Mouse (Mus musculus): ENCODE results near the gene Dnaja4. TPM values are rescaled to one million over a fixed set of nuclear protein-coding genes. Genes with fewer than 3 reads are reported as not detected.
A peak's percentile ranks its signal among the peaks of the same experiment; 100 is the strongest.

Dnaja4 gene
- polyA plus RNA-seq, 1 experiment from 2014 or later, result 6.8 TPM

DNA sequence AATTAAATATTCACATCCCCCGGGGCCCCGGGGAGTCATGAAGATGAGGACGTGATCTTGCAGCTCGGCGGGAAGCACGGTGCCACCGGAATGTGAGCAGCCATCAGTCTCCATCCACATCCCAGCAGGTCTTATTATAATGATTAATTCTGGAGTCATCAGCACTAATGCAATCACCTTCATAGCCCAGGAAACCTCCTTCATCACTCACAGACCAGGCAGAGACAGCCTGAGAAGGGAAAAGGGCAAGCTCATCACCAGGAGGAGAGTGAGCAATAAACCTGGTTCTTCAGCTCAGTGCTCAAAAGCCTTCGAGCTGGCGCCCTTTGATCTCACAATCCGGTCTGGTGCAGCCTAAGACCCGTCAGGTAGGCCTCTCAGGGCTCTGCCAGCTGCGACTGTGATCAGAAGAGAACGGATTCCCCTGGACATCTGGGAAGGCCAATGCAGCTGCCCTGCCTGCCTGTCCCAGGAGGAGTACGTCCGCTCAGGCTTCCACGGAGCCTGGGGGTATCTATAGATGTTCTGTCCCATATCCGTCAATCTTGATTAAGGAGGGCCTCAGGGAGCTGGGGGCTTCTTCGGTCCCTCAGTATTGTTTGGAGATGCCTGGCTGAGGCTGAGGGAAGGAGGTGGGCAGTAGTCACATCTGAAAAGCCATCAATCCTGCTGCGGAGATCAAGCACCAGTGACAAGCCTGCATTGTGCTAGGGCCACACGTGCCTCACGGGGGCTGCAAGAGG, 53.7 kb downstream of the Dnaja4 start:
- WGBS (ENCODE audit: insufficient replicate concordance), result 46% methylated on average over 21 of the region's 21 CpGs
- Histone ChIP-seq H3K4me2 (ENCODE audit: low read depth, low read length) (no peak overlapping the region), H3K9me3 (ENCODE audit: low read length) (no peaks in the 10 kb centered on the region), H3K4me3 (ENCODE audit: low read depth, low read length) (no peak overlapping the region), H3K9ac (replicated peaks) (no peak overlapping the region), H3K27me3 (ENCODE audit: insufficient read depth, low read length) (no peaks in the 10 kb centered on the region), H3K4me1 (ENCODE audit: insufficient read depth) (no peaks in the 10 kb centered on the region), H3K27ac (ENCODE audit: low read depth) (no peak overlapping the region), H3K36me3 (replicated peaks; ENCODE audit: insufficient read depth, low read length) (no peaks in the 10 kb centered on the region)
- no peak for TF ChIP-seq EP300 (IDR thresholded peaks at IDR 0.05; ENCODE audit: low read depth)
- no peak for TF ChIP-seq CTCF (IDR thresholded peaks at IDR 0.05; ENCODE audit: low read depth)
- ATAC-seq (no peak), DNase-seq (no peak)

DNA sequence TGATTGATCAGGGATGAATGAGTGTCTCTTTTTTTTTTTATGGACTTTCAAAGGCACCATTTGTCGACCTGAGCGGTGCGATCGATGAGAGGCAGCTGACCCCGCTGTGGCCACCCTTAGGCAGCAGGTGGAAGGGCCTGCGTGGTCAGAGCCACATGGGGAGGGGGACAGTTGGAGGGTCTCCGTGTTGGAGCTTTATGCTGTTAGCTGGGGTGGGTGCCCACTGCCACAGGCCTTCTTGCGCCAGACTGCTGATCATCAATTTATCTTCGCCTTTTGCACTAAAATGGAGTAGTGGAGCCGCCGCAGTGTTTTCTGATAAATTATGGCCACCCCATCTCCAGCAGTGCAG, 54.2 kb downstream of the Dnaja4 start:
- no peaks in the 10 kb centered on the region for H3K36me3 ChIP-seq (replicated peaks; ENCODE audit: insufficient read depth, low read length)
- no peak overlapping the region for H3K4me3 ChIP-seq (ENCODE audit: low read depth, low read length)
- no peak overlapping the region for H3K9ac ChIP-seq (replicated peaks)
- ATAC-seq (no peak), DNase-seq (no peak)
- H3K27me3 ChIP-seq (ENCODE audit: insufficient read depth, low read length), result no peaks in the 10 kb centered on the region
- no peak for TF ChIP-seq CTCF (IDR thresholded peaks at IDR 0.05; ENCODE audit: low read depth)
- no peak for TF ChIP-seq EP300 (IDR thresholded peaks at IDR 0.05; ENCODE audit: low read depth)
- H3K9me3 ChIP-seq (ENCODE audit: low read length), result no peaks in the 10 kb centered on the region
- no peak overlapping the region for H3K4me2 ChIP-seq (ENCODE audit: low read depth, low read length)
- WGBS (ENCODE audit: insufficient replicate concordance), result 67% methylated on average over 11 of the region's 11 CpGs
- H3K27ac ChIP-seq (ENCODE audit: low read depth), result no peak overlapping the region
- no peaks in the 10 kb centered on the region for H3K4me1 ChIP-seq (ENCODE audit: insufficient read depth)

DNA sequence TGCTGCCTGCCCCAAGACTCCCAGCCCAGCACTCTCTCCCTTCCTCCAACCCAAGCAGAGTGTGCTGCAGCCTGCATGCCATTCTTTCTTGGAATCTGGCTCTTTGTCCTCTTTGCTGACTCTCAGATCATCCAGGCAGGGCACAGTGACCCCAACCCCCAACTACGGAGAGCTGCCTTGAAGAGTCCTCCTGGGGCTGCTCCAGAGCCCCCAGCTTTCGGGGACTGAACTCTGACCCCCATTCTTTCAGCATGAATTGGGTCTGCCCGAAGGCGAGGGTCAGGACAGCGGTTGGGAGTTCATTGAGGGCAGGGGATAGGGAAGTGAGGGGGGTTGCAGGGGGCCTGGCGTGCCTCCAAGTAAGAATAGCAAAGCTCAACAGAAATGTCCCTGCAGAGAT, 60.9 kb downstream of the Dnaja4 start:
- Histone ChIP-seq H3K9me3 (ENCODE audit: low read length) (no peaks in the 10 kb centered on the region), H3K4me3 (ENCODE audit: low read depth, low read length) (no peak overlapping the region), H3K36me3 (replicated peaks; ENCODE audit: insufficient read depth, low read length) (no peaks in the 10 kb centered on the region), H3K27me3 (ENCODE audit: insufficient read depth, low read length) (peaks cover 27% of the 10 kb centered on the region), H3K27ac (ENCODE audit: low read depth) (no peak overlapping the region), H3K4me1 (ENCODE audit: insufficient read depth) (no peaks in the 10 kb centered on the region; the same call in 1 of the 2 replicates), H3K4me2 (ENCODE audit: low read depth, low read length) (no peak overlapping the region), H3K9ac (replicated peaks) (no peak overlapping the region)
- ATAC-seq (no peak), DNase-seq (no peak)
- 51% methylated on average over 6 of the region's 6 CpGs for WGBS (ENCODE audit: insufficient replicate concordance)
- TF ChIP-seq CTCF (IDR thresholded peaks at IDR 0.05; ENCODE audit: low read depth) (no peak), EP300 (IDR thresholded peaks at IDR 0.05; ENCODE audit: low read depth) (no peak)

DNA sequence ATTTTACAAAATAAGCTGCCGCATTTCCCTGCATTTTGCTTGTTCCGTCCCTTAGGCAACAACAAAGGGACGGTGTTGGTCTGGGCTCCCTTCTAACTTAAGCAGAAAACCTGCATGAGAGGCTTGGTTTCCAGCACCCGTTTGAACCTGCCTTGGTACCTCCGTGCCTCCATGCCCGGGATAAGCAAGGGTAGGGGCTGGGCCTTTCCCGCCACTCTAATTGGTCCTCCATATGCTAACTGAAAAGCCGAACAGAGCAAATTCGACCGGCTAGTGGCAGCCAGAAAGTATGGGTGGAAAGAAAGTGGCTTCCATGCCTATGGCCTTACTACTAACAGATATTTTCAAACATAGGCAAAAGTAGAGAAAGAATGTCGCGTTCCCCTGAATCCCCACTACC, 65.4 kb downstream of the Dnaja4 start:
- DNase-seq, result no peak
- WGBS (ENCODE audit: insufficient replicate concordance), result 21% methylated on average over 12 of the region's 12 CpGs

DNA sequence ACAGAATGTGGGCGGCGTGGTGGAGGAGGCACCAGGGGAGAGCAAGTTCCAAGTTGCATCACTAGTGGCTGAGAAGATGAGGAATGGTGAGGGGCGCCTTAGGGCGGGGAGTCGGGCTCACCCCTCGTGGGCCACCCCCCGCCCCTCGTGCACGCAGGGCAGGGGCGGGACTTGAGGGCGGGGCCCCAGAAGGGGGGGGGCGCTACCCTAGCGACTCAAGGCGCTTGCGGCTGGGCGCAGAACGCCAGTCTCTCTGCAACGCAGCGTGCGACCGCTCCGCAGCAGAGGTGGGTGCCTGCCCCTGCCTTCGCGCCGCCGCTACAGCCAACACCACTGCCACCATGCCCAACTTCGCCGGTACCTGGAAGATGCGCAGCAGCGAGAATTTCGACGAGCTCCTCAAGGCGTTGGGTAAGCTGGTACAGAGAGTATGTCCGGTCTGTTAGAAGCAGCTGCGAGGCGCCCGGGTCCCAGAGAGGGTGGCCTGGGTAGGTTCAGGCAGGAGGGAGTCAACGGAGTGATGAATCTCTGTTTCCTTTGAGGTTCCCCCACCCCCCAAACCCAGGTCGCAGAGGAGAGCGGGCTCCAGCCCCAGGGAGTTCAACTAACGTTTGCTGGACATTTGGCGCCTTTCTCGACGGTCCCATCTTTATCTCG, 66.0 kb downstream of the Dnaja4 start, which contains the start of gene Crabp1:
Gene Crabp1, plus strand, starts transcription at position 188 of the 657 bp plus-strand sequence.
- 4% methylated on average over 40 of the region's 45 CpGs for WGBS (ENCODE audit: insufficient replicate concordance)
- TF ChIP-seq EP300 (IDR thresholded peaks at IDR 0.05; ENCODE audit: low read depth) (no peak), CTCF (IDR thresholded peaks at IDR 0.05; ENCODE audit: low read depth) (no peak)
- no peak for ATAC-seq
- DNase-seq, result no peak
- Histone ChIP-seq H3K9ac (replicated peaks) (no peak within 1 kb of the TSS), H3K27ac (ENCODE audit: low read depth) (no peak within 1 kb of the TSS), H3K4me1 (ENCODE audit: insufficient read depth) (no peaks in the 10 kb centered on the region; the same call in 1 of the 2 replicates), H3K36me3 (replicated peaks; ENCODE audit: insufficient read depth, low read length) (no peaks in the 10 kb centered on the region), H3K27me3 (ENCODE audit: insufficient read depth, low read length) (peaks cover 60% of the 10 kb centered on the region), H3K9me3 (ENCODE audit: low read length) (no peaks in the 10 kb centered on the region), H3K4me3 (ENCODE audit: low read depth, low read length) (0 out of 2 replicates have a peak within 1 kb of the TSS, but pooled peaks have one; percentile 17), H3K4me2 (ENCODE audit: low read depth, low read length) (peak within 1 kb of the TSS; percentile 1; the same call in 1 of the 2 replicates)

More for the DNA sequence above, 65.4 kb downstream of the Dnaja4 start:
- no peak overlapping the region for H3K27ac ChIP-seq (ENCODE audit: low read depth)
- no peak for ATAC-seq
- no peaks in the 10 kb centered on the region for H3K36me3 ChIP-seq (replicated peaks; ENCODE audit: insufficient read depth, low read length)
- no peak overlapping the region for H3K4me3 ChIP-seq (ENCODE audit: low read depth, low read length)
- H3K4me1 ChIP-seq (ENCODE audit: insufficient read depth), result no peaks in the 10 kb centered on the region; the same call in 1 of the 2 replicates
- peaks cover 60% of the 10 kb centered on the region for H3K27me3 ChIP-seq (ENCODE audit: insufficient read depth, low read length)
- no peaks in the 10 kb centered on the region for H3K9me3 ChIP-seq (ENCODE audit: low read length)
- no peak overlapping the region for H3K4me2 ChIP-seq (ENCODE audit: low read depth, low read length)
- no peak for TF ChIP-seq CTCF (IDR thresholded peaks at IDR 0.05; ENCODE audit: low read depth)
- TF ChIP-seq EP300 (IDR thresholded peaks at IDR 0.05; ENCODE audit: low read depth), result no peak
- no peak overlapping the region for H3K9ac ChIP-seq (replicated peaks)

DNA sequence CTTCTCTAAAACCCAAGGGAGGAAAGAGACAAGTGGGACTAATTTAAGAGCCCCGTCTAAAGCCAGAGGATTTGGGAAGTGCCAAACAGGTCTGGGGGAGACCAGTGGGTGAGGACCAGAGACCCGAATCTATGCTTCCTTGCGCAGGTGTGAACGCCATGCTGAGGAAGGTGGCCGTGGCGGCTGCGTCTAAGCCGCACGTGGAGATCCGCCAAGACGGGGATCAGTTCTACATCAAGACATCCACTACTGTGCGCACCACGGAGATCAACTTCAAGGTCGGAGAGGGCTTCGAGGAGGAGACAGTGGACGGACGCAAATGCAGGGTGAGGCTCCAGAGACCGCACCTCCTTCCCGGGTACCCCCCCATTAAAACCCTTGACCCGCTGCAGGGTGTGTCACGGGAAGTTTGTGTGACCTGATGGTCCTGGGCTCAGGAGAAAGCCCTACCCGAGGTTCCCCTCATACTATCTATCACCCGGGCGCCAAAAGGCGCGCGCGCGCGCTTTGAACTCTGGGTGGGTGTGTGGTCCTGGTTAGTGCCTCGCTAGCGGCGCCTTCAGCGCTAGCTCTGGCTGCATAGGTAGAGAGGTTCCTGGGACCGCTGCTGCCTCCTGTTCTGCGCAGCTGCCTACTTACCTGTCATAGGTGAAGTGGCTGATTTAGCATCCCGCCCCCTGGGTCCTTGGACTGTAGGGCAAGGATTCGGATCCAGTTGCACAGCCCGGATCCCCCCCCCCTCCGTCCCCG, 66.8 kb downstream of the Dnaja4 start:
- Histone ChIP-seq H3K27ac (ENCODE audit: low read depth) (no peak overlapping the region), H3K27me3 (ENCODE audit: insufficient read depth, low read length) (peaks cover 65% of the 10 kb centered on the region), H3K4me1 (ENCODE audit: insufficient read depth) (no peaks in the 10 kb centered on the region; the same call in 1 of the 2 replicates), H3K36me3 (replicated peaks; ENCODE audit: insufficient read depth, low read length) (no peaks in the 10 kb centered on the region), H3K9ac (replicated peaks) (no peak overlapping the region), H3K4me3 (ENCODE audit: low read depth, low read length) (0 out of 2 replicates have a peak overlapping the region, but pooled peaks have one; percentile 17), H3K4me2 (ENCODE audit: low read depth, low read length) (0 out of 2 replicates have a peak overlapping the region, but pooled peaks have one; percentile 1), H3K9me3 (ENCODE audit: low read length) (no peaks in the 10 kb centered on the region)
- 2% methylated on average over 41 of the region's 41 CpGs for WGBS (ENCODE audit: insufficient replicate concordance)
- TF ChIP-seq CTCF (IDR thresholded peaks at IDR 0.05; ENCODE audit: low read depth) (no peak), EP300 (IDR thresholded peaks at IDR 0.05; ENCODE audit: low read depth) (no peak)
- DNase-seq, result no peak
- ATAC-seq, result no peak

Small RNA genes lying within 50 kb of the gene (microRNA-seq; reads per million reads assigned to microRNA genes)
- not detected for gene Mir5710

Other genes with a start within 250 kb of the Dnaja4 start
- gene Dmxl2, start 197.2 kb upstream of the Dnaja4 start, polyA plus RNA-seq (2015; fragmentation: Nextera tagmentation; extraction: Ambion mirVana), result 3.3 and 3.8 TPM in 2 replicates
- gene Sh2d7, start 159.9 kb upstream of the Dnaja4 start, polyA plus RNA-seq (2015; fragmentation: Nextera tagmentation; extraction: Ambion mirVana), result not detected in 2 replicates
- gene Cib2, start 138.7 kb upstream of the Dnaja4 start, polyA plus RNA-seq (2015; fragmentation: Nextera tagmentation; extraction: Ambion mirVana), result 0.99 and 1.3 TPM in 2 replicates
- 74.6 and 79.2 TPM in 2 replicates for gene Idh3a, start 112.5 kb upstream of the Dnaja4 start, polyA plus RNA-seq (2015; fragmentation: Nextera tagmentation; extraction: Ambion mirVana)
- 0.12 and 0.13 TPM in 2 replicates for gene Acsbg1, start 37.0 kb upstream of the Dnaja4 start, polyA plus RNA-seq (2015; fragmentation: Nextera tagmentation; extraction: Ambion mirVana)
- gene Wdr61, start 35.6 kb downstream of the Dnaja4 start, polyA plus RNA-seq (2015; fragmentation: Nextera tagmentation; extraction: Ambion mirVana), result 72.1 and 75.4 TPM in 2 replicates
- gene Crabp1, start 65.9 kb downstream of the Dnaja4 start, polyA plus RNA-seq (2015; fragmentation: Nextera tagmentation; extraction: Ambion mirVana), result not detected in 2 replicates
- gene Ireb2, start 164.9 kb downstream of the Dnaja4 start, polyA plus RNA-seq (2015; fragmentation: Nextera tagmentation; extraction: Ambion mirVana), result 6.5 and 7.5 TPM in 2 replicates
- 13.7 and 14.0 TPM in 2 replicates for gene Hykk, start 218.4 kb downstream of the Dnaja4 start, polyA plus RNA-seq (2015; fragmentation: Nextera tagmentation; extraction: Ambion mirVana)

All from liver, postnatal 0 days (tissue).